Mouse (Mus musculus): Measurements from ENCODE around the gene Coro6. TPM values are rescaled to one million over a fixed set of nuclear protein-coding genes. Genes with fewer than 3 reads are reported as not detected.

Gene Coro6
- polyA plus RNA-seq, 1 experiment from 2014 or later, result 15.9 TPM

GRCm38 (mm10) chr11:77511336-77511735 lies 49.1 kb downstream of the Coro6 start:
- Histone ChIP-seq H3K36me3 (peaks cover 39% of the 10 kb centered on the region), H3K4me1 (peaks cover 47% of the 10 kb centered on the region), H3K27ac (no peak overlapping the region), H3K27me3 (ENCODE audit: insufficient read depth, poor library complexity, severe bottlenecking) (peaks cover 11% of the 10 kb centered on the region), H3K9me3 (no peaks in the 10 kb centered on the region), H3K4me3 (no peak overlapping the region)
- 73% methylated on average over 5 of the region's 5 CpGs for WGBS
- DNase-seq (ENCODE audit: low spot score), result no peak

DNA sequence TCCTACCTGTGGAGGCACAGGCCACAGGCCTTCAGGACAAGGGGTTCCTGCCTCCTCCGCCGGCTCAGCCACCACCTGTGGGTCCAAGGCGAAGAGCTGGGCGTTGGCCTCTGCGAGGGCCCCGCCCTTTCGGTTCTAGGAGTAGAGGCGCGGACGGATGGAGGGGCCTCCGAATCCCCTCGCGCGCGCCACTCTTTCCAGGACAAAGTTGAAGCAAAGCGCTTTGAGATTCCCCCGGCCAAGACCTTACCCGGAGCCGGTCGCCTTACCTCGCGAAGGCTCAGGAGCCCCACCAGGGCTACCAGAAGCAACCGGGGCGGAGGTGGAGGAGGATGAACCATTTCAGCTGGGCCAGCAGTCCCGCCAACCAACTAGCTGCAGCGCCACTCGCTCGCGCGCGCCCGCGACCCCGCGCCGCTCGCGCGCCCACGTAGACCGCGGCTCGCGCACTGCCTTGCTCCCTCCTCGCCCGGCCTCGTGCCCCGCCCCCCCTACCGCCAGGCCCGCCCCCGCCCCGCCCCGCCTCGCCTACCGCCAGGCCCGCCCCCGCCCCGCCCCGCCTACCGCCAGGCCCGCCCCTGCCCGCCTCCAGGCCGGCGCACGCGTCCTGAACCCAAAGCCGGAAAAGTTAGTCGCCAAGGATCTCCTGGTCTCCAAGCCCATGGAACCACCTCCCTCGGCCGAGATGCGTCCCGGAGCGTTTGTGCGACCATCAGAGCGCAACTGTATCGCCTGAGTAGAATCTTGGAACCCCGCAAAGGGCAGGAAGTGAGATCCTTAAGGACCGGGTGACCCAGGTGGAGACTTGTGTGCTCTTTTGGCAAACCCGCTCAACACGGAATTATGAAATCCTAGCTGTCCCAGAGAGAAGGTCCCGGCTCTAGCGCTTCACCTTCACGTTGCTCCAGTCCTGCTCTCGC lies 50.9 kb downstream of the Coro6 start:
- WGBS, result under 1% methylated on average over 69 of the region's 84 CpGs
- Histone ChIP-seq H3K4me3 (peak overlapping the region; percentile 78), H3K9me3 (no peaks in the 10 kb centered on the region), H3K27ac (peak overlapping the region; percentile 90), H3K27me3 (ENCODE audit: insufficient read depth, poor library complexity, severe bottlenecking) (peaks cover 29% of the 10 kb centered on the region), H3K4me1 (peaks cover 48% of the 10 kb centered on the region), H3K36me3 (peaks cover 22% of the 10 kb centered on the region)
- peak; percentile 94 for DNase-seq (ENCODE audit: low spot score)

GRCm38 (mm10) chr11:77513811-77514170 lies 51.6 kb downstream of the Coro6 start:
- peaks cover 48% of the 10 kb centered on the region for H3K4me1 ChIP-seq
- H3K4me3 ChIP-seq, result peak overlapping the region; percentile 78
- no peaks in the 10 kb centered on the region for H3K9me3 ChIP-seq
- H3K27me3 ChIP-seq (ENCODE audit: insufficient read depth, poor library complexity, severe bottlenecking), result peaks cover 33% of the 10 kb centered on the region
- peaks cover 18% of the 10 kb centered on the region for H3K36me3 ChIP-seq
- WGBS, result 4% methylated on average over 10 of the region's 10 CpGs
- peak overlapping the region; percentile 90 for H3K27ac ChIP-seq
- peak; percentile 78 for DNase-seq (ENCODE audit: low spot score)

- H3K36me3 ChIP-seq, result peaks cover 13% of the 10 kb centered on the region; the same call in 1 of the 2 replicates
- peak overlapping the region; percentile 78 for H3K4me3 ChIP-seq
- peak; percentile 88 for DNase-seq (ENCODE audit: low spot score)
- WGBS, result under 1% methylated on average over 19 of the region's 19 CpGs
- peak overlapping the region; percentile 74 for H3K27ac ChIP-seq
- H3K27me3 ChIP-seq (ENCODE audit: insufficient read depth, poor library complexity, severe bottlenecking), result peaks cover 33% of the 10 kb centered on the region
- H3K9me3 ChIP-seq, result no peaks in the 10 kb centered on the region
- H3K4me1 ChIP-seq, result peaks cover 46% of the 10 kb centered on the region
Observed at GRCm38 (mm10) chr11:77514281-77514831, 52.1 kb downstream of the Coro6 start.

GRCm38 (mm10) chr11:77514832-77515636 lies 52.8 kb downstream of the Coro6 start, which contains the start of gene Abhd15:
Gene Abhd15 (plus strand): TSS chr11:77515121.
- Histone ChIP-seq H3K27me3 (ENCODE audit: insufficient read depth, poor library complexity, severe bottlenecking) (peaks cover 33% of the 10 kb centered on the region), H3K27ac (peak within 1 kb of the TSS; percentile 74), H3K4me3 (peak within 1 kb of the TSS; percentile 78), H3K4me1 (peaks cover 46% of the 10 kb centered on the region), H3K36me3 (peaks cover 6% of the 10 kb centered on the region; the same call in 1 of the 2 replicates), H3K9me3 (no peaks in the 10 kb centered on the region)
- under 1% methylated on average over 72 of the region's 72 CpGs for WGBS
- peak; percentile 89 for DNase-seq (ENCODE audit: low spot score)

- Histone ChIP-seq H3K27ac (peak within 1 kb of the TSS; percentile 74), H3K36me3 (no peaks in the 10 kb centered on the region), H3K9me3 (no peaks in the 10 kb centered on the region), H3K4me1 (peaks cover 46% of the 10 kb centered on the region), H3K27me3 (ENCODE audit: insufficient read depth, poor library complexity, severe bottlenecking) (peaks cover 33% of the 10 kb centered on the region), H3K4me3 (peak within 1 kb of the TSS; percentile 78)
- no peak for DNase-seq (ENCODE audit: low spot score)
- 9% methylated on average over 39 of the region's 39 CpGs for WGBS
Observed at GRCm38 (mm10) chr11:77515637-77516552, 53.7 kb downstream of the Coro6 start, which contains the start of gene Trp53i13. Gene Trp53i13 (minus strand): TSS chr11:77515980.

- no peak overlapping the region for H3K27ac ChIP-seq
- H3K4me3 ChIP-seq, result no peak overlapping the region
- H3K9me3 ChIP-seq, result no peaks in the 10 kb centered on the region
- no peak for DNase-seq (ENCODE audit: low spot score)
- peaks cover 46% of the 10 kb centered on the region for H3K4me1 ChIP-seq
- no peaks in the 10 kb centered on the region for H3K36me3 ChIP-seq
- 66% methylated on average over 5 of the region's 5 CpGs for WGBS
- H3K27me3 ChIP-seq (ENCODE audit: insufficient read depth, poor library complexity, severe bottlenecking), result peaks cover 33% of the 10 kb centered on the region
Observed at GRCm38 (mm10) chr11:77516553-77517425, 54.6 kb downstream of the Coro6 start.

GRCm38 (mm10) chr11:77518051-77518798 lies 56.0 kb downstream of the Coro6 start:
- 82% methylated on average over 27 of the region's 27 CpGs for WGBS
- Histone ChIP-seq H3K36me3 (no peaks in the 10 kb centered on the region), H3K4me1 (peaks cover 38% of the 10 kb centered on the region), H3K9me3 (no peaks in the 10 kb centered on the region), H3K4me3 (no peak overlapping the region), H3K27ac (no peak overlapping the region), H3K27me3 (ENCODE audit: insufficient read depth, poor library complexity, severe bottlenecking) (peaks cover 33% of the 10 kb centered on the region)
- DNase-seq (ENCODE audit: low spot score), result no peak

DNA sequence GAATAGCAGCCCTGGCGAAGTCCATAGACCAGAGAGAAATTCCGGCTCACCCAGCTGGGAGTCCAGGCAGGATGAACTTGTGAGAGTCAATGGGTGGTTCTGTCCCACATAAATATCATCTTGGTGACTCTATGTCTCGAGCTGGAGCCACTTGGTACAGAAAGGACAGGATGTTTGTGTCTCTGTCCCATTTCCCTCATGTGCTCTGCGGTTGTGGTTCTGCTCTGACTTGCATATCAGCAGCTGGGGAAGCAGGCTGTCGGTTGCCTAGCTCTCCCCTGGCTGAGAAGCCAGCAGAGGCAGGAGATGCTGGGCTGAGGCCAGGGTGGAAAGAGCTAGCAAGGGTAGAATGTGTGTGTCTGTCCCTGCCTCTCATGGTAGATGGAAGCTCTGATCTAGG lies 56.8 kb downstream of the Coro6 start, which contains the start of gene Gm10392:
Gm10392 (minus strand) TSS at position 156 of the 400 bp plus-strand sequence.
- H3K4me3 ChIP-seq, result no peak within 1 kb of the TSS
- WGBS, result 46% methylated on average over 5 of the region's 5 CpGs
- no peaks in the 10 kb centered on the region for H3K36me3 ChIP-seq
- DNase-seq (ENCODE audit: low spot score), result no peak
- H3K9me3 ChIP-seq, result no peaks in the 10 kb centered on the region
- H3K4me1 ChIP-seq, result peaks cover 31% of the 10 kb centered on the region
- H3K27me3 ChIP-seq (ENCODE audit: insufficient read depth, poor library complexity, severe bottlenecking), result peaks cover 33% of the 10 kb centered on the region
- no peak within 1 kb of the TSS for H3K27ac ChIP-seq

Data from heart, embryonic 10.5 days (tissue).